9 mouse cellular contexts compared by ENCODE assay signal in the genomic region with DNA sequence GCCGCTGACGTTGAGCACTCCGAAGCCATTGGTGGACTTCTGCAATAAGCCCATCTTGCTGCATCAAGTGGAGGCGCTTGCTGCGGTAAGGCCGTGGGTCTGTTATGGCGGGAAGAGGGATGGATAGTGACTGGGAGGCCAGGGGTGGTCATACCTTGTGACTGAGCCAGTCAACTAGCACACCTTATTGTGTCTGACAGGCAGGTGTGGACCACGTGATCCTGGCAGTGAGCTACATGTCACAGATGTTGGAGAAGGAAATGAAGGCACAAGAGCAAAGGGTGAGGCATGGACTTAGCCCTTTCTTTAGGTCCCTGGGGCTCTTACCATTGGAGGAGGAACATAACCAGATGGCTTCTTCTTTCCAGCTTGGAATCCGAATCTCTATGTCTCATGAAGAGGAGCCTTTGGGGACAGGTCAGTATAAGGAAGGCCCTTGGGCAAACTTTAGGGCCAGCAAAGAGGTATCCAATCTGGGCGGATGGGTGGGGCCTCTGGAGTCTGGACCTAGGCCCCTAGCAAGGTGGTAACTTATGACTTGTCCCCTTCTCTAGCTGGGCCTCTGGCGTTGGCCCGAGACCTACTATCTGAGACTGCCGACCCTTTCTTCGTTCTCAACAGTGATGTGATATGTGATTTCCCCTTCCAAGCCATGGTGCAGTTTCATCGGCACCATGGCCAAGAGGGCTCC. TPM values are rescaled to one million over a fixed set of nuclear protein-coding genes. Genes with fewer than 3 reads are reported as not detected.
DNase-seq lines count a peak whose midpoint lies in the region; ATAC-seq and TF ChIP-seq lines count a peak whose summit lies in the region.
"Had no signal": no experiment of that assay in that cellular context is flagged by ENCODE, and none has a peak within 500 bp of the region (broad histone marks: within the 10 kb centered on the region; RNA-seq: fewer than 3 reads in every experiment).

No protein-coding gene starts in this region.

- H3K9me3 ChIP-seq in neural tube, embryonic 15.5 days (replicated peaks) = no peaks in the 10 kb centered on the region

- H3K36me3 ChIP-seq in neural tube, embryonic 15.5 days = peaks cover 56% of the 10 kb centered on the region

- H3K4me1 ChIP-seq in neural tube, embryonic 15.5 days = peaks cover 40% of the 10 kb centered on the region

- no peak for TF ChIP-seq CTCF in gastrocnemius, adult 2 months (IDR thresholded peaks at IDR 0.05)

- no peaks in the 10 kb centered on the region for H3K27me3 ChIP-seq in neural tube, embryonic 15.5 days (replicated peaks)
- H3K27me3 ChIP-seq: Patski had no signal

- 27% methylated on average over 15 of the region's 15 CpGs for WGBS in large intestine, adult 2 months
- 40% methylated on average over 15 of the region's 15 CpGs for WGBS in neural tube, embryonic 15.5 days

- DNase-seq in gastrocnemius, adult 2 months = peak; percentile 44
- DNase-seq in gastrocnemius, postnatal 14 days = no peak
- DNase-seq in thymus, postnatal 4 days = peak; percentile 12
- no peak for DNase-seq in thymus, postnatal 10 days (ENCODE audit: low spot score in 2 of 2)
- peak; percentile 73 for DNase-seq in large intestine, adult 2 months (ENCODE audit: low read depth, low spot score)
- no peak for DNase-seq in spleen, postnatal 36 days (ENCODE audit: low spot score in 2 of 2)

- H3K4me2 ChIP-seq in neural tube, embryonic 15.5 days = peak overlapping the region; percentile 96

- intact Hi-C loops in gastrocnemius, adult 2 months (cut with DNase I) = loop anchor here (5.0 kb wide), 2 partner anchors 87 to 147 kb away; no protein-coding TSS in a partner anchor
- intact Hi-C loops in gastrocnemius, postnatal 14 days (cut with DNase I; ENCODE audit: low total_unique reads) = no loop called here

- ATAC-seq in neural tube, embryonic 15.5 days (ENCODE audit: low FRiP score) = peak; percentile 7
- ATAC-seq in activated CD4-positive, CD25-positive, alpha-beta regulatory T cell, adult 4 months = no peak

- peak overlapping the region; percentile 94 for H3K27ac ChIP-seq in gastrocnemius, adult 2 months
- peak overlapping the region; percentile 80 for H3K27ac ChIP-seq in neural tube, embryonic 15.5 days (replicated peaks)

- peak overlapping the region; percentile 69 for H3K9ac ChIP-seq in neural tube, embryonic 15.5 days (replicated peaks)

- H3K4me3 ChIP-seq in gastrocnemius, adult 2 months = peak overlapping the region; percentile 71
- peak overlapping the region; percentile 76 for H3K4me3 ChIP-seq in neural tube, embryonic 15.5 days (replicated peaks)

RNA-seq across cellular contexts. Expression of a gene that starts 0.7 kb away (rescaled TPM):
- total RNA-seq in gastrocnemius, adult 2 months (2021) = 1 to 10 TPM; 3.3 to 6.3 TPM
- total RNA-seq in gastrocnemius, postnatal 14 days (2021) = 1 to 10 TPM; 4.7 to 8.3 TPM
- polyA plus RNA-seq in large intestine, adult 2 months (2012; rRNA removed) = 75.3 and 77.6 TPM in 2 replicates
- 22.0 and 28.9 TPM in 2 replicates for polyA plus RNA-seq in neural tube, embryonic 15.5 days (2015; fragmentation: Nextera tagmentation; extraction: Ambion mirVana)
- polyA plus RNA-seq in activated CD4-positive, CD25-positive, alpha-beta regulatory T cell, adult 4 months (2017; shearing (Covaris generic)) = 10 to 100 TPM; 12.9 to 22.2 TPM

RNA-seq across cellular contexts. Expression of a gene that starts 3.3 kb away (rescaled TPM):
- total RNA-seq in gastrocnemius, adult 2 months (2021) = 1 to 10 TPM; 1.5 to 3.1 TPM
- total RNA-seq in gastrocnemius, postnatal 14 days (2021) = 1 to 10 TPM; 1.0 to 2.4 TPM
- 10.7 and 12.7 TPM in 2 replicates for polyA plus RNA-seq in large intestine, adult 2 months (2012; rRNA removed)
- polyA plus RNA-seq in neural tube, embryonic 15.5 days (2015; fragmentation: Nextera tagmentation; extraction: Ambion mirVana) = 2.2 and 2.8 TPM in 2 replicates
- 1 to 10 TPM; 1.3 to 3.3 TPM for polyA plus RNA-seq in activated CD4-positive, CD25-positive, alpha-beta regulatory T cell, adult 4 months (2017; shearing (Covaris generic))

RNA-seq across cellular contexts. Expression of a gene that starts 30.5 kb away (rescaled TPM):
- total RNA-seq in gastrocnemius, adult 2 months (2021) = not detected
- not detected for total RNA-seq in gastrocnemius, postnatal 14 days (2021)
- polyA plus RNA-seq in large intestine, adult 2 months (2012; rRNA removed) = 0.26 and 0.56 TPM in 2 replicates
- 0.50 TPM in 1 of 2 replicates, not detected in the other for polyA plus RNA-seq in neural tube, embryonic 15.5 days (2015; fragmentation: Nextera tagmentation; extraction: Ambion mirVana)
- polyA plus RNA-seq in activated CD4-positive, CD25-positive, alpha-beta regulatory T cell, adult 4 months (2017; shearing (Covaris generic)) = under 1 TPM; 0.40 to 0.48 TPM

RNA-seq across cellular contexts. Expression of a gene that starts 33.4 kb away (rescaled TPM):
- 100 to 1,000 TPM; 128 to 157 TPM for total RNA-seq in gastrocnemius, adult 2 months (2021)
- 100 to 1,000 TPM; 154 to 161 TPM for total RNA-seq in gastrocnemius, postnatal 14 days (2021)
- 47.7 and 86.0 TPM in 2 replicates for polyA plus RNA-seq in large intestine, adult 2 months (2012; rRNA removed)
- 44.3 and 51.6 TPM in 2 replicates for polyA plus RNA-seq in neural tube, embryonic 15.5 days (2015; fragmentation: Nextera tagmentation; extraction: Ambion mirVana)
- polyA plus RNA-seq in activated CD4-positive, CD25-positive, alpha-beta regulatory T cell, adult 4 months (2017; shearing (Covaris generic)) = 10 to 100 TPM; 49.9 to 75.8 TPM

RNA-seq across cellular contexts. Expression of a gene that starts 44.7 kb away (rescaled TPM):
- total RNA-seq in gastrocnemius, adult 2 months (2021) = 10 to 100 TPM; 30.6 to 33.4 TPM
- 10 to 100 TPM; 37.9 to 38.3 TPM for total RNA-seq in gastrocnemius, postnatal 14 days (2021)
- polyA plus RNA-seq in large intestine, adult 2 months (2012; rRNA removed) = 173 and 195 TPM in 2 replicates
- polyA plus RNA-seq in neural tube, embryonic 15.5 days (2015; fragmentation: Nextera tagmentation; extraction: Ambion mirVana) = 52.3 and 53.5 TPM in 2 replicates
- 10 to 100 TPM; 39.4 to 45.0 TPM for polyA plus RNA-seq in activated CD4-positive, CD25-positive, alpha-beta regulatory T cell, adult 4 months (2017; shearing (Covaris generic))

Comparison
In these comparisons a context has a peak if more than half of its experiments do, and no peak if none do; other contexts are left out.
1. DNase-seq: peak in gastrocnemius, adult 2 months (single experiment), thymus, postnatal 4 days (single experiment) and large intestine, adult 2 months (single experiment); none in gastrocnemius, postnatal 14 days (single experiment), thymus, postnatal 10 days (0 of 2) and spleen, postnatal 36 days (0 of 2).